Mouse (Mus musculus): ENCODE data around the gene Nkrf. TPM values are rescaled to one million over a fixed set of nuclear protein-coding genes. Genes with fewer than 3 reads are reported as not detected.

Gene Nkrf
- polyA plus RNA-seq (2016; fragmentation: Nextera tagmentation; extraction: Ambion mirVana): 0.80 and 0.98 TPM in 2 replicates

DNA sequence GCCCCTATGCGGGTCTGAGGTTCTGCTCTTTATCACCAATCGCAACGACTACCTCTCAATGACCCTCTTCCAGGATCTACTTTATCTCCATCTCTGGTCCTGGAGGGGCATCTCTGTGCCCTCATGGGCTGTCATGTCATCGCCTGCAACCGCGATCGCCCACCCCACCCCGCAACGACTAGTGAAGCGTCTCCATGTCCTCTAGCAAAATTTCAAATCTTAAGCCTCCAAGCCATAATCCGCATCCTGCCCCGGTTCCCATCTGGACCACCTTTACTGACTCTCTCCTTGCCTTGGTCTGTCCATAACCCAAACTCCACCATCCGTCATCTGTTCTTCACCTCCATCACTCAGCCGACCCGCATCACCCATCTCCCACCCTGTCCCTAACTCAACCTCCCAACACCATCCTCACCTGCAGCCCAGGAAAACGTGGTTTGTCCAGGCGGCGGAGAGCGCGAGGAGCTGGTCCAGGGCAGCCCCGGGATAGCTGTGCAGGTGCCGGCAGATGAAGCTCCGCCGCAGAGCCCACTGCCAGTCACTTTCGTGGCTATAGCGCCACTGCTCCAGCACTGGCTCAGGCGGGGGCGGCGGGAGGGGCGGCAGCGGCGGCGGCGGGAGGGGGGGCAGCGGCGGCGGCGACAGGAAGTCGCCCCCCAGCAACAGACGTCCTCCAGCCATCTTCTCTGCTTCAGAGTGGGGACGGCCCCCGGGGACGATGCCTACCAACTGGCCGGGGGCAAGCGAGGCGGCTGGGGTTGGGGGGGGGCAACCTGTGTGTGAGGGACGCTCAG lies at the start of gene Nkrf:
Nkrf (minus strand) TSS at position 579 of the 794 bp plus-strand sequence.
- H3K9me3 ChIP-seq (replicated peaks): no peaks in the 10 kb centered on the region

GRCm38 (mm10) chrX:36941106-36941505 lies 38.4 kb upstream of the Nkrf start:
- 79% methylated on average over 3 of the region's 3 CpGs for WGBS
- H3K27me3 ChIP-seq (replicated peaks): no peaks in the 10 kb centered on the region
- H3K4me3 ChIP-seq: no peak overlapping the region
- no peak overlapping the region for H3K4me2 ChIP-seq
- no peak for ATAC-seq (ENCODE audit: insufficient number of reproducible peaks, low FRiP score)
- no peaks in the 10 kb centered on the region for H3K9me3 ChIP-seq (replicated peaks)
- H3K27ac ChIP-seq (ENCODE audit: poor library complexity, severe bottlenecking): no peak overlapping the region
- H3K9ac ChIP-seq: no peak overlapping the region
- H3K36me3 ChIP-seq: peaks cover 15% of the 10 kb centered on the region
- 0 out of 2 replicates have a peak, but pooled peaks cover 4% of the 10 kb centered on the region for H3K4me1 ChIP-seq (replicated peaks)

More for the DNA sequence above, at the start of gene Nkrf:
- H3K4me1 ChIP-seq (replicated peaks): 0 out of 2 replicates have a peak, but pooled peaks cover 6% of the 10 kb centered on the region
- 13% methylated on average over 40 of the region's 47 CpGs for WGBS
- peak within 1 kb of the TSS; percentile 71 for H3K4me3 ChIP-seq
- H3K9ac ChIP-seq: peak within 1 kb of the TSS; percentile 79
- H3K27me3 ChIP-seq (replicated peaks): no peaks in the 10 kb centered on the region
- peak; percentile 71 for ATAC-seq (ENCODE audit: insufficient number of reproducible peaks, low FRiP score)
- no peaks in the 10 kb centered on the region for H3K36me3 ChIP-seq
- peak within 1 kb of the TSS; percentile 74 for H3K4me2 ChIP-seq
- H3K27ac ChIP-seq (ENCODE audit: poor library complexity, severe bottlenecking): peak within 1 kb of the TSS; percentile 73

DNA sequence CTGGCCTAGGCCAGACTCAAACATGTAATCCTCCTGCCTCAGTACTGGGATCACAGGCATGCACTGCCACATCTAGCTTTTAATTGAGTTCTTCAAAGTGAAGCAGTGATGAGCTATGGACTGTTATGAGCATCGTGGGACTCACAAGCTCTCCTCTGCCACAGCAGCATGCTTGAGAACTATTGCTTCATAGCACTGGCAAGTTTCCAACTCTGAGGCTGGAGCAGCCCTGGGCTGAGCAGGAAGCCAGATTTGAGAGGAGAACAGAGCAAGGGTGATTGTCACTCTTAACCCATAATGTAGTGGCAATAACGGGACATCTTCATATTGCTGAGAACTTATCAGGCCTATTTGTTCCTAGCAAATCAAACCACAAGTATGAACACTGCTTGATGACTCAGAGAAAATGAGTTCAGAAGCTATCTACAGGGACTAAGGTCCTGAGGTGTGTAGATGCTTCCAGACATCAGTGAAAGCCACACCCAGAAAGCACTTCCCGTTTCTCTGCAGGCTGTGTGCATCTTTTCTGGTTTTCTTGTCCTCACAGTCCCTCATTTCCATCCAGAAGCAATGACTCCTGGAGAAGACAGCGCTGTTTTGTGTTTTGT lies 37.2 kb upstream of the Nkrf start:
- 0 out of 2 replicates have a peak, but pooled peaks have one; percentile 36 for ATAC-seq (ENCODE audit: insufficient number of reproducible peaks, low FRiP score)
- 63% methylated on average over 4 of the region's 4 CpGs for WGBS
- H3K9me3 ChIP-seq (replicated peaks): no peaks in the 10 kb centered on the region
- H3K27me3 ChIP-seq (replicated peaks): no peaks in the 10 kb centered on the region
- H3K9ac ChIP-seq: no peak overlapping the region
- peaks cover 13% of the 10 kb centered on the region for H3K36me3 ChIP-seq
- 0 out of 2 replicates have a peak, but pooled peaks cover 4% of the 10 kb centered on the region for H3K4me1 ChIP-seq (replicated peaks)
- H3K27ac ChIP-seq (ENCODE audit: poor library complexity, severe bottlenecking): no peak overlapping the region
- H3K4me3 ChIP-seq: no peak overlapping the region
- no peak overlapping the region for H3K4me2 ChIP-seq

DNA sequence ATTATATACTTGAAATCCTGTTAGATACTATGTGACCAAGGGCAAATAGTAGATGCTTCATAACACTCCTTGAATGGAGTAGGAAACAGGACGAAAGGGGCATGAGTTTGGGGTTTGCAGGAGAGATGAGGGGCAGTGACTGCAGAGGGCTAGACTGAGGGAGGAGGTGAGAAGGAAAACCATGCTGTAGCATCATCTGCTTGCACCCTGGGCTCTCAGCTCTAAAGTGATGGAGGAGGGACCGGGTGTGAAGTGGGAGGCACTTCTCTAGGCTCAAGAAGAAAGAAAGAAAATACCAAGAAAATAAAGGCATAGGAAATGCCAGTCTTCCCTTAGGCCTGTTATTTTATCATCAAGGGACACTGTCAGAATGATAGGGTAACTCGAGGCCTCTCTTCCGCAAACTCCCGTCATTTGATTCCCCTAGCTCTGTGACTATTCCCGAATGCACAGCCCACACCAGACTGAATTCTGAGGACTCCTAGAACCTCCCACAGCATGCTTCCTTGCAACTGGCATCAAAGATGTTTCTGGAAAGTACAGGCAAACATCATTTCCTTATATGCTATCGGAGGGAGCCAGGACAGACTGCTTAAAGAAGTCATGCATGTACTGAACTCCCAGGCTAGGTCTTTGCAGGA lies 32.7 kb upstream of the Nkrf start:
- no peak for ATAC-seq (ENCODE audit: insufficient number of reproducible peaks, low FRiP score)
- WGBS: 51% methylated on average over 7 of the region's 7 CpGs
- Histone ChIP-seq H3K4me2 (no peak overlapping the region), H3K36me3 (0 out of 2 replicates have a peak, but pooled peaks cover 10% of the 10 kb centered on the region), H3K9me3 (replicated peaks) (no peaks in the 10 kb centered on the region), H3K27ac (ENCODE audit: poor library complexity, severe bottlenecking) (no peak overlapping the region), H3K9ac (no peak overlapping the region), H3K4me3 (no peak overlapping the region), H3K4me1 (replicated peaks) (0 out of 2 replicates have a peak, but pooled peaks cover 4% of the 10 kb centered on the region), H3K27me3 (replicated peaks) (no peaks in the 10 kb centered on the region)

GRCm38 (mm10) chrX:36930574-36930973 lies 27.9 kb upstream of the Nkrf start:
- ATAC-seq (ENCODE audit: insufficient number of reproducible peaks, low FRiP score): no peak
- Histone ChIP-seq H3K9me3 (replicated peaks) (no peaks in the 10 kb centered on the region), H3K4me1 (replicated peaks) (no peaks in the 10 kb centered on the region; the same call in 1 of the 2 replicates), H3K4me3 (no peak overlapping the region), H3K27me3 (replicated peaks) (no peaks in the 10 kb centered on the region), H3K36me3 (0 out of 2 replicates have a peak, but pooled peaks cover 13% of the 10 kb centered on the region), H3K4me2 (no peak overlapping the region), H3K27ac (ENCODE audit: poor library complexity, severe bottlenecking) (no peak overlapping the region), H3K9ac (no peak overlapping the region)
- 33% methylated on average over 1 of the region's 1 CpGs for WGBS

DNA sequence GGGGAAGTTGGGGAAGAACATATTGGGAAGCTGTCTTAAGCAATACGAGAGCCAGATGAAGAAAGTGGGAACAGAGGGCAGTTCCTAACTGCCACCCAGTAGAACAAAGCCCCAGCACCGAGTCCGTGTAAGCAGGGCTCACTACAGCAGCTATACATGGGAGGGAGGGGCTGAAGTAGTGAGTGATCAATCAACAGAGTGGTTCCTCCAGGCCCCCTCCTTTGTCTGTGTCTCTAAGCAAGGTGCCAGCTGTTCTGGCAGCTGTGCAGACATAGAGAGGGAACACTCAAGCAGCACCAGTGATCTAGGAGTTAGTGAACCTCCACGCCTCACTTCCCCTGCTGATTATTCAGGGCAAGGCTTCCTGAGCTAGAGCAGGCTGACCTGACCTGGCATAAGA lies 27.0 kb upstream of the Nkrf start:
- H3K9ac ChIP-seq: no peak overlapping the region
- H3K4me2 ChIP-seq: no peak overlapping the region
- H3K4me3 ChIP-seq: no peak overlapping the region
- H3K9me3 ChIP-seq (replicated peaks): no peaks in the 10 kb centered on the region
- no peaks in the 10 kb centered on the region for H3K27me3 ChIP-seq (replicated peaks)
- no peak for ATAC-seq (ENCODE audit: insufficient number of reproducible peaks, low FRiP score)
- no peaks in the 10 kb centered on the region; the same call in 1 of the 2 replicates for H3K4me1 ChIP-seq (replicated peaks)
- WGBS: 74% methylated on average over 4 of the region's 4 CpGs
- no peak overlapping the region for H3K27ac ChIP-seq (ENCODE audit: poor library complexity, severe bottlenecking)
- H3K36me3 ChIP-seq: 0 out of 2 replicates have a peak, but pooled peaks cover 13% of the 10 kb centered on the region

- H3K27ac ChIP-seq (ENCODE audit: poor library complexity, severe bottlenecking): no peak overlapping the region
- H3K4me3 ChIP-seq: no peak overlapping the region
- H3K4me2 ChIP-seq: no peak overlapping the region
- H3K9me3 ChIP-seq (replicated peaks): no peaks in the 10 kb centered on the region
- no peak overlapping the region for H3K9ac ChIP-seq
- WGBS: 43% methylated on average over 4 of the region's 4 CpGs
- no peaks in the 10 kb centered on the region; the same call in 1 of the 2 replicates for H3K4me1 ChIP-seq (replicated peaks)
- ATAC-seq (ENCODE audit: insufficient number of reproducible peaks, low FRiP score): no peak
- 0 out of 2 replicates have a peak, but pooled peaks cover 13% of the 10 kb centered on the region for H3K36me3 ChIP-seq
- H3K27me3 ChIP-seq (replicated peaks): no peaks in the 10 kb centered on the region
Observed at GRCm38 (mm10) chrX:36928791-36929190, 26.1 kb upstream of the Nkrf start.

DNA sequence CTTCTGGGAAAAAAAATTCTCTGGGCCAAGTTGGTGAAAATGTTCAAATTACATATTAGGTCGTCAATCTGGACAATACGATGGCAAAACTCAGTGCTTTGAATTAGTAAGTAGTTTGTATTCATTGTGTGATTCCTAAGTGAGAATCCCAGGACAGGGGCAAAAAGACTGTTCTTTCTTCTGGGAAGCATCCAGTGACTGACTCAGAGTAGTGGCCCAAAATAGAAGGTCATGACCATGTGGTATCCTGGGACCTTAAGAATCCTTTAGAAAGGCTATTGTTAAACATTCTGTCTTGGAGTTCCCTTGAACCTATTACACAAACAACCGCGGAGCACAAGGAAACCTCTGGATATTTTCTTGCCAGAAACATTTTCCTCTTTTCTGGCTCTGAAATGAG lies 18.6 kb upstream of the Nkrf start:
- 80% methylated on average over 4 of the region's 4 CpGs for WGBS

GRCm38 (mm10) chrX:36917749-36918148 lies 15.1 kb upstream of the Nkrf start:
- 72% methylated on average over 1 of the region's 1 CpGs for WGBS
- no peak overlapping the region for H3K4me2 ChIP-seq
- H3K4me1 ChIP-seq (replicated peaks): no peaks in the 10 kb centered on the region
- no peaks in the 10 kb centered on the region for H3K9me3 ChIP-seq (replicated peaks)
- H3K4me3 ChIP-seq: no peak overlapping the region
- peaks cover 11% of the 10 kb centered on the region for H3K36me3 ChIP-seq
- no peak for ATAC-seq (ENCODE audit: insufficient number of reproducible peaks, low FRiP score)
- H3K9ac ChIP-seq: no peak overlapping the region
- no peak overlapping the region for H3K27ac ChIP-seq (ENCODE audit: poor library complexity, severe bottlenecking)
- no peaks in the 10 kb centered on the region for H3K27me3 ChIP-seq (replicated peaks)

More for the DNA sequence above, 18.6 kb upstream of the Nkrf start:
- Histone ChIP-seq H3K4me2 (no peak overlapping the region), H3K27ac (ENCODE audit: poor library complexity, severe bottlenecking) (no peak overlapping the region), H3K4me1 (replicated peaks) (no peaks in the 10 kb centered on the region), H3K27me3 (replicated peaks) (no peaks in the 10 kb centered on the region), H3K9me3 (replicated peaks) (no peaks in the 10 kb centered on the region), H3K4me3 (no peak overlapping the region), H3K9ac (no peak overlapping the region), H3K36me3 (peaks cover 13% of the 10 kb centered on the region)
- ATAC-seq (ENCODE audit: insufficient number of reproducible peaks, low FRiP score): no peak

DNA sequence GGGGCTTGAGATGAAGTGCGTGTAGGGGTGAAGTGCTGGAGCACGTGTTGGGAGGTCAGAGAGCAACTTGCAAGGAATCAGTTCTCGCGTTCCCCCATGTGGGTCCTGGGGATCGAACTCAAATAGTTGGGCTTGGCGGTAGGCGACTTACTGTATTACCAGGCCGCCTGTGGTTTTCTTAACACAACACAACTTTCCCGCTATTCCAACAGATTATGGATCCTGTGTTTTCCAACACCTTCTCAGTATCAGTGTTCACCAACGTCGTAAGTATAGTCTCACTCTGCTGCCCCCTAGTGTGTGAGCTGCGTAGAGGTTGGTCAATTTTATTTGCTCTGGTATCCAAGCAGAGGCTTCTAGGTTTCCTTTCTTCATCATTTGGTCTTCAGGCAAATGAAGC lies 8.6 kb upstream of the Nkrf start:
- ATAC-seq (ENCODE audit: insufficient number of reproducible peaks, low FRiP score): no peak
- Histone ChIP-seq H3K36me3 (no peaks in the 10 kb centered on the region), H3K9me3 (replicated peaks) (no peaks in the 10 kb centered on the region), H3K9ac (no peak overlapping the region), H3K4me2 (no peak overlapping the region), H3K4me1 (replicated peaks) (no peaks in the 10 kb centered on the region), H3K27ac (ENCODE audit: poor library complexity, severe bottlenecking) (no peak overlapping the region), H3K27me3 (replicated peaks) (no peaks in the 10 kb centered on the region), H3K4me3 (no peak overlapping the region)
- 42% methylated on average over 12 of the region's 12 CpGs for WGBS

DNA sequence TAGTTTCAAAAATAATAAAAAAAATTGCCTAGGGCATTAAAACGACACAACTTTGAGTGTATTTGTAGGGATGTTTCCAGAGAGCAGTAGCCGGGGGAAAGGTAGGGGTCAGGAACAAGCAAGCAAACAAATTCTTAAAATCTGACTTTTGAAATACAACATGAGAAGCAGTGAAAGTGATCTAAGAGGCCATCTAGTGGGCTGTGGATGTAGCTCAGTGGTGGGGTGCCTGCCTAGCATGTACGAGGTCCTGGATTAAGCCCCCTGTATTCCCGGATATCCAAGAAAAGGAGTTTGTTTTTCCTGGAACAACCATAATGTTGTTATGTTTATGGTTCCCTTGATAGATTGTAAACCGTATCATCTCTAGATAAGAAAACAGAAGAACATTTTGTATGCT lies 3.8 kb upstream of the Nkrf start:
- H3K9ac ChIP-seq: no peak overlapping the region
- H3K27me3 ChIP-seq (replicated peaks): no peaks in the 10 kb centered on the region
- no peaks in the 10 kb centered on the region for H3K9me3 ChIP-seq (replicated peaks)
- H3K4me3 ChIP-seq: no peak overlapping the region
- WGBS: 29% methylated on average over 5 of the region's 5 CpGs
- 0 out of 2 replicates have a peak, but pooled peaks cover 6% of the 10 kb centered on the region for H3K4me1 ChIP-seq (replicated peaks)
- no peaks in the 10 kb centered on the region for H3K36me3 ChIP-seq
- H3K27ac ChIP-seq (ENCODE audit: poor library complexity, severe bottlenecking): no peak overlapping the region
- no peak for ATAC-seq (ENCODE audit: insufficient number of reproducible peaks, low FRiP score)
- no peak overlapping the region for H3K4me2 ChIP-seq
